Mouse (Mus musculus): ENCODE results near the gene Hcn1. TPM values are rescaled to one million over a fixed set of nuclear protein-coding genes. Genes with fewer than 3 reads are reported as not detected.

The Hcn1 gene
- polyA plus RNA-seq, 1 experiment from 2014 or later = 0.06 TPM

DNA sequence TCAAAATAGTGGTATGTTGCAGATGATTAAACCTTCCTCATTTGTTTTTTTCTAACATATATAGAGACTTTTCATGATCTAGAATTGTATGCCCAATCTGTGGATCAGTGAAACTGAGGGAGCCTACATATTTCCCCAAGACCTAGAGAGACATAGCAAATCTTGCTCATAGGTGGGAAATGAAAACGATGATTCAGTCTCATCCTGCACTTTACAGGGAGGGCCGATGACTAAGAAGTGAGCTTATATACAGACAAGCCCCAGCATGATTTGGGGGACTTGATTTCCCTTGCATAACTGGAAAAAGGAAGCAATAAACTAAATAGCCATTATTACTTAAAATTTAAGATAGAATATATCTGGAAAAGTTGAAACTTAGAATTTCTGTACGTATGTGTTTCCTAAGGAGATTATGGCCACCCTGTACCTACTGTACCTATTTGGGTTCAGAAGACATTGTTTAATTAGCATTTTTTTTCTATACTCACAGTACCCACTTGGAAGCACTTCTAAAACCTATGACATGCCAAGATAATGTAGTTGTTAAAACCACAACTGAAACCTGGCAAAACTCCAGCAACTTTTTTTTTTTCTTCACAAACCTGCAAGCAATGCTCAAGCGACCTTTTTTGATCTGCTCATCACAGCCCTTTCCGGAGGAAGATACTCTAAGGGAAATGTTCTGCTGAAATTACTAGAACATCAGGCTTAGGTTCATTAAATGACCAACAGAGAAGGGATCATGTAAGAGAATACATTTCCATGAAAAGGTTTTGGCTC, 3.0 kb downstream of the Hcn1 start:
- H3K27me3 ChIP-seq (ENCODE audit: insufficient read depth, low read length) = peaks cover 31% of the 10 kb centered on the region
- peaks cover 9% of the 10 kb centered on the region for H3K4me1 ChIP-seq (ENCODE audit: insufficient read depth, low read length)
- no peak overlapping the region for H3K27ac ChIP-seq (ENCODE audit: low read length)
- H3K9me3 ChIP-seq (ENCODE audit: low read length) = no peaks in the 10 kb centered on the region
- H3K4me3 ChIP-seq (ENCODE audit: low read length) = no peak overlapping the region
- H3K9ac ChIP-seq (replicated peaks; ENCODE audit: low read length) = no peak overlapping the region
- no peaks in the 10 kb centered on the region for H3K36me3 ChIP-seq (ENCODE audit: insufficient read depth, low read length)
- WGBS = 83% methylated on average over 5 of the region's 5 CpGs
- ATAC-seq (ENCODE audit: low FRiP score, low TSS enrichment) = no peak
- no peak overlapping the region for H3K4me2 ChIP-seq (replicated peaks; ENCODE audit: low read depth, low read length)

DNA sequence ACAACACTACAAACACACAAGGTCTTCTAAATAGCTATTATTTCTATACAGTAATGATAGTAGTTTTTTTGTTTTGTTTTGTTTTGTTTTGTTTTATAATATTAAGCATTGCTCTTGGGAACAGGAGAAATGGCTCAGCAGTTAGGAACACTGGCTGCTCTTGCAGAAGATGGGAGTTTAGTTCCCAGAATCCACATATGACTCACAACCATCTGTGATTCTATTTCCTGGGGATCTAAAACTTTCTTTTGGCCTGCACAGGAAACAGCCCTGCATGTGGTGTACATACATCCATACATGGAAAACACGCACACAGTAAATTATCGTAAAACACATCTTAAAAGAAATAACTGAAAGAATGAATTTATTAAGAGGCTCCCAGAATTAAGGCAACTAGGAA, 9.8 kb downstream of the Hcn1 start:
- WGBS = 91% methylated on average over 2 of the region's 2 CpGs
- no peaks in the 10 kb centered on the region for H3K36me3 ChIP-seq (ENCODE audit: insufficient read depth, low read length)
- no peak for ATAC-seq (ENCODE audit: low FRiP score, low TSS enrichment)

DNA sequence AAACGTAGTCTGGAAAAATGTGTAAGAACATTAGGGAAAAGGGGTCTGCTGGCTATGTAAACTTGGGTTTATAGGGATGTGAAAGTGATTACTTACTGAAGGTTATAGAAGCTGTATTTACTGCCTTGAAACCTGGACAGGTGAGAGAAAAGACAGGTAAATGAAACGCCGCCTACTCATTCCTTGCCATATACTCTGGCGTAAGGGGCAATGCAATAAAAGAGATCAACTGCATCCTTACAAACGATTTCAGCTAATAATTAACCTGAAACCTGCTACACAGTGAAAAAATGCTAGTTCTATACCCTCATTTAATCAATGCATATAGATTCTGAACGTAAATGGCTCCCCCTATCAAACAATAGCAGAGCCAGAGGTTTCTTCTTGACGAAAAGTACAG, 17.4 kb downstream of the Hcn1 start:
- no peak overlapping the region for H3K27ac ChIP-seq (ENCODE audit: low read length)
- no peaks in the 10 kb centered on the region for H3K27me3 ChIP-seq (ENCODE audit: insufficient read depth, low read length)
- WGBS = 67% methylated on average over 7 of the region's 7 CpGs
- H3K36me3 ChIP-seq (ENCODE audit: insufficient read depth, low read length) = no peaks in the 10 kb centered on the region
- no peaks in the 10 kb centered on the region for H3K4me1 ChIP-seq (ENCODE audit: insufficient read depth, low read length)
- H3K9me3 ChIP-seq (ENCODE audit: low read length) = no peaks in the 10 kb centered on the region
- H3K9ac ChIP-seq (replicated peaks; ENCODE audit: low read length) = no peak overlapping the region
- no peak overlapping the region for H3K4me3 ChIP-seq (ENCODE audit: low read length)
- no peak for ATAC-seq (ENCODE audit: low FRiP score, low TSS enrichment)
- H3K4me2 ChIP-seq (replicated peaks; ENCODE audit: low read depth, low read length) = no peak overlapping the region

More for the DNA sequence above, 9.8 kb downstream of the Hcn1 start:
- no peak overlapping the region for H3K4me3 ChIP-seq (ENCODE audit: low read length)
- H3K27me3 ChIP-seq (ENCODE audit: insufficient read depth, low read length) = no peaks in the 10 kb centered on the region
- H3K27ac ChIP-seq (ENCODE audit: low read length) = no peak overlapping the region
- H3K9me3 ChIP-seq (ENCODE audit: low read length) = no peaks in the 10 kb centered on the region
- no peak overlapping the region for H3K4me2 ChIP-seq (replicated peaks; ENCODE audit: low read depth, low read length)
- H3K9ac ChIP-seq (replicated peaks; ENCODE audit: low read length) = no peak overlapping the region
- H3K4me1 ChIP-seq (ENCODE audit: insufficient read depth, low read length) = no peaks in the 10 kb centered on the region

DNA sequence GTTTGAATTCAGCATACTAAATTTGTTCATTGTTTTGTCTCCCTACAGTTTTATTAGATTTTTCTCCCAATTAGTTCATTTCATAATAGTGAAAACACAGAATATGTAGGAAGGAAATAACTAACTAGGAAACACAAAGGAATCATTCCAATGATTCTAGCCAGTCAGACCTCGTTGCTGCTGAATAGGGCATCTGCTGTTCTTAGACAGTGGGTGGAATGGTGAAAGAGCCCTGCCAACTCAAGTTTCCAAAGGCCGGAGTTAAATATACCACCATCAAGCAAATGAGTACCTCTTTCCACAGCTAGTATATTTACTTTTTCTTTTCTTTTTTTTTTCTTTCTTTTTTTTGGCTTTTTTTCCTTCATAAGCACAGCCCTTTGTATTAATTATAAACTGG, 55.4 kb downstream of the Hcn1 start:
- Histone ChIP-seq H3K4me1 (ENCODE audit: insufficient read depth, low read length) (no peaks in the 10 kb centered on the region), H3K9me3 (ENCODE audit: low read length) (no peaks in the 10 kb centered on the region), H3K27me3 (ENCODE audit: insufficient read depth, low read length) (no peaks in the 10 kb centered on the region), H3K36me3 (ENCODE audit: insufficient read depth, low read length) (no peaks in the 10 kb centered on the region), H3K9ac (replicated peaks; ENCODE audit: low read length) (no peak overlapping the region), H3K4me2 (replicated peaks; ENCODE audit: low read depth, low read length) (no peak overlapping the region), H3K4me3 (ENCODE audit: low read length) (no peak overlapping the region), H3K27ac (ENCODE audit: low read length) (no peak overlapping the region)
- WGBS = 67% methylated on average over 2 of the region's 2 CpGs
- ATAC-seq (ENCODE audit: low FRiP score, low TSS enrichment) = no peak

DNA sequence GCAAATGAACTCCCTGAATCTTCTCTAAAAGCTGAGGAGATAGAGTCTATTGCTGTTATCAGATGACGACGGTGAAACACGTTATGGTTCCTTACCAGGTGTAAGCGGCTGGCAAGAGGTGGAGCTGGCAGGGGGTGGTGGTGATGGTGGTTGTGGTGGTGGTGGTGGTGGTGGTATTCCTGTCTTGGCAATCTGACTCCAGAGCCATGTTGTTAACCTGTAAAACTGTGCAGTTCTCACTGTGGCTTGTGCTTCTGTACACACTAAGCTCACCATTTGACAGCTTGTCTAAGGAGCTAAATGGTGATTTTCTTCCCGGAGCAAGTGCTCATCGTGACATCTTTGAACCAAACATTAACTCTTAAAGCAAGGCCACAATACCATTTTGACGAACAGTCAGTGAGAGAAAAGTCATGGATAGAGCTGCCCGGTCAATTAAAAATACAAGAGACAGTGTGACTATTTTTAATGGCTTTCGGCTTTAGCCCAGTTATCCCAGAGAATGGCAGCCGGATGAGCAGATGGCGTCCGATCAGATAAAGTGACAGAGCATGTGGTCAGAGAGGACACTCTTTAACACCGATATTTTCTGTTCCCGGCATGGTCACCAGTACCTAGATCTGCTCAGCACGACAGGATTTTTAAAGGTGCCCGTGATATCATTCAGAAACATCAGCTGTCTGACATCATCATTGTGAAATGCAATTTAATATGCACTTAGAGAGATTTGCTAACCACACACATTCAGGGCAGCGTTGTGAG, 56.5 kb downstream of the Hcn1 start:
- H3K27ac ChIP-seq (ENCODE audit: low read length) = no peak overlapping the region
- H3K9ac ChIP-seq (replicated peaks; ENCODE audit: low read length) = no peak overlapping the region
- H3K27me3 ChIP-seq (ENCODE audit: insufficient read depth, low read length) = no peaks in the 10 kb centered on the region
- no peaks in the 10 kb centered on the region for H3K4me1 ChIP-seq (ENCODE audit: insufficient read depth, low read length)
- H3K9me3 ChIP-seq (ENCODE audit: low read length) = no peaks in the 10 kb centered on the region
- no peaks in the 10 kb centered on the region for H3K36me3 ChIP-seq (ENCODE audit: insufficient read depth, low read length)
- no peak overlapping the region for H3K4me2 ChIP-seq (replicated peaks; ENCODE audit: low read depth, low read length)
- H3K4me3 ChIP-seq (ENCODE audit: low read length) = no peak overlapping the region
- WGBS = 86% methylated on average over 17 of the region's 17 CpGs
- no peak for ATAC-seq (ENCODE audit: low FRiP score, low TSS enrichment)

DNA sequence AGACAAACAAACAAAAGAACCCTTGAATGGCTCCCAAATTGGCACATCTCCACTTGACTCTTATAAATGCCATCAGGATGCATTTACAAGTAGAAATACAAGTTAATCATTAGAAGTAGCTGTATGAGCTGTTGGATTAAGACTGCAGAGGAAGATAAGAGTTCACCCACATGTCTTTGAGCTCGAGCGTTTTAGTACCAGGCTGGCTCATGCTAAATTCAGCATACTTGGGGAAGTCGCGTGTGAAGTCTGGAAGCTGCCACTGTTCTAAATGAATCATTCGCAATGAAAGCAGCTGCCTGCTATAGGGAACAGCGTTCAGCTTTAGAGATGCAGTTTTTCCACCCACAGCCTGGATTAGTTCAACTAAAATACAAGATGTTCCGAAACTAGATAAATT, 57.4 kb downstream of the Hcn1 start:
- no peak overlapping the region for H3K4me3 ChIP-seq (ENCODE audit: low read length)
- no peaks in the 10 kb centered on the region for H3K36me3 ChIP-seq (ENCODE audit: insufficient read depth, low read length)
- H3K4me1 ChIP-seq (ENCODE audit: insufficient read depth, low read length) = no peaks in the 10 kb centered on the region
- WGBS = 64% methylated on average over 7 of the region's 7 CpGs
- no peaks in the 10 kb centered on the region for H3K9me3 ChIP-seq (ENCODE audit: low read length)
- H3K9ac ChIP-seq (replicated peaks; ENCODE audit: low read length) = no peak overlapping the region
- H3K27me3 ChIP-seq (ENCODE audit: insufficient read depth, low read length) = no peaks in the 10 kb centered on the region
- H3K4me2 ChIP-seq (replicated peaks; ENCODE audit: low read depth, low read length) = no peak overlapping the region
- H3K27ac ChIP-seq (ENCODE audit: low read length) = no peak overlapping the region
- ATAC-seq (ENCODE audit: low FRiP score, low TSS enrichment) = no peak

DNA sequence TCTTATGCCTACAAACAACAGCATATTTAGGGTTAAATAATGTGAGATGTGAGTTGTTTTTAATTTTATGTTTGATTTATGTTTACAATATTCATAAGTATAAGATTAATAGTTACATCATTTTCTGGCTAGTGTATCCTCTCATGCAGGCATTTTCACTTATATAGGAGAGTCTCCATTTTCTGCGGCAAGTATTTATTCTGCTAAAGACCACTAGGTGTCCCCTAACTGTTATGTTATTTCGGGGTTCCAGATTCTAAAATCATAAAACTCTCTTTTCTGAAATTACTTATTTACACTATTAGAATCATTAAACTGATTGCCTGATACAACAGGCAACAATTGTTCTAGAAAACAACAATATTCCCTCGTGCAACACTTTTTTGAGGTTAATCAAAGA, 60.5 kb downstream of the Hcn1 start:
- Histone ChIP-seq H3K4me1 (ENCODE audit: insufficient read depth, low read length) (no peaks in the 10 kb centered on the region), H3K4me2 (replicated peaks; ENCODE audit: low read depth, low read length) (no peak overlapping the region), H3K9me3 (ENCODE audit: low read length) (no peaks in the 10 kb centered on the region), H3K9ac (replicated peaks; ENCODE audit: low read length) (no peak overlapping the region), H3K36me3 (ENCODE audit: insufficient read depth, low read length) (no peaks in the 10 kb centered on the region), H3K27me3 (ENCODE audit: insufficient read depth, low read length) (no peaks in the 10 kb centered on the region), H3K27ac (ENCODE audit: low read length) (no peak overlapping the region), H3K4me3 (ENCODE audit: low read length) (no peak overlapping the region)
- ATAC-seq (ENCODE audit: low FRiP score, low TSS enrichment) = no peak
- WGBS = 67% methylated on average over 3 of the region's 3 CpGs

DNA sequence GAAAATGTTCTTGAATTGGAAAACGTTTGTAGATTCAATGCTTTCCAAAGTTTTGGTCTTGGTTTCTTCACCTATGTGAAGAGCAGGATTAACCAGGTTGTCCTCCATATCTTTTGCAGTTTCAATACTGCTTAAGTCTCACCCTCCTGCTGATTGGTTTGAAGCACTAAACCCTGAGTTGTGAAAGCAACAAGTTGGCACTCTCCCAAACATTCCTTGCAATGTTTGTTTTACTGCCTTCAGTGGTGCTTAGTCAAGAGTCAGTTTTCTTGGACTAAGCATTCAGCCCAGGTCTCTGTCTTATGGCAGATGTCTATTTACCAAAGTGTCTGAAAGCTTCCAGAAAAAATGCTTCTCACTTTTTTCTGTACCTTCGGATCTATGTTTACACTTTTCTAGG, 67.2 kb downstream of the Hcn1 start:
- no peaks in the 10 kb centered on the region for H3K4me1 ChIP-seq (ENCODE audit: insufficient read depth, low read length)
- H3K9me3 ChIP-seq (ENCODE audit: low read length) = no peaks in the 10 kb centered on the region
- ATAC-seq (ENCODE audit: low FRiP score, low TSS enrichment) = peak; percentile 35; the same call in 1 of the 2 replicates
- H3K4me2 ChIP-seq (replicated peaks; ENCODE audit: low read depth, low read length) = no peak overlapping the region
- 56% methylated on average over 2 of the region's 2 CpGs for WGBS
- no peaks in the 10 kb centered on the region for H3K27me3 ChIP-seq (ENCODE audit: insufficient read depth, low read length)
- no peaks in the 10 kb centered on the region for H3K36me3 ChIP-seq (ENCODE audit: insufficient read depth, low read length)
- H3K4me3 ChIP-seq (ENCODE audit: low read length) = no peak overlapping the region
- no peak overlapping the region for H3K9ac ChIP-seq (replicated peaks; ENCODE audit: low read length)
- no peak overlapping the region for H3K27ac ChIP-seq (ENCODE audit: low read length)

DNA sequence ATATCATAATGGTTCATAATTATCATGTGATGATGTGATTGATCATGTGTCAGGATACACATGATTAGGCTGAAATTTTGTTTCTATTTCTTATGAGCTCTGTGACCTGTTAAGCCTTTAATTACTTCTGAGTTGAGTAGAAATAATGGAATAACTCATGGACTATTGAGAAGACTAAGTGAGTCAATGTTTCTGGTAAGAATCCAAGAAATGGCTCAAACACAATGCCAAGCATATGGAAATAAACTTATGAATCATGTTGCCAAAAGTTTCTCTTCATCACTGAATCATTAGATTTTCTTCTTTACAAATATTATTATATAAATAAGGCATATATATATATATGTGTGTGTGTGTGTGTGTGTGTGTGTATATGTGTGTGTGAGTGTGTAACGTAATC, 69.7 kb downstream of the Hcn1 start:
- H3K27me3 ChIP-seq (ENCODE audit: insufficient read depth, low read length) = no peaks in the 10 kb centered on the region
- H3K4me2 ChIP-seq (replicated peaks; ENCODE audit: low read depth, low read length) = no peak overlapping the region
- WGBS = 97% methylated on average over 1 of the region's 1 CpGs
- no peaks in the 10 kb centered on the region for H3K36me3 ChIP-seq (ENCODE audit: insufficient read depth, low read length)
- H3K4me3 ChIP-seq (ENCODE audit: low read length) = no peak overlapping the region
- no peaks in the 10 kb centered on the region for H3K4me1 ChIP-seq (ENCODE audit: insufficient read depth, low read length)
- no peak overlapping the region for H3K27ac ChIP-seq (ENCODE audit: low read length)
- ATAC-seq (ENCODE audit: low FRiP score, low TSS enrichment) = no peak
- no peaks in the 10 kb centered on the region for H3K9me3 ChIP-seq (ENCODE audit: low read length)
- no peak overlapping the region for H3K9ac ChIP-seq (replicated peaks; ENCODE audit: low read length)

DNA sequence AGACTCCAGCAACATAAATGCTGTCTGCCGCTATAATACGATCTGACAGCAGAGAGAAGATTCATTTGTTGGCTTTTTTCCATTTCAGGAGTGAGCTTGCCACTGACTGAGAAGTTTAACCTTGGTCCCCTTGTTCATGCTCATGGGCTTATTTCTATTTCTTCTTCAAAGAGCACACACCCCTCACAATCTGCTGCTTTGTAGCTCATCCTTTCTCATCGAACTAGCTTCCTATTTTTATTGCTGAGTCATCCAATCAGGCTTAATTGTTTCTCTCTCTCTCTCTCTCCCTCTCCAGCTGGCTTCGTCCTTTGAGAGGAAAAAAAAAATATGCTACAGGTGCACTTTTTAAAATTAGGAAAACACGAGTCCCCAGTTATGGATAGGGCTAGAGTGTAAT, 74.3 kb downstream of the Hcn1 start:
- ATAC-seq (ENCODE audit: low FRiP score, low TSS enrichment) = no peak
- H3K36me3 ChIP-seq (ENCODE audit: insufficient read depth, low read length) = no peaks in the 10 kb centered on the region
- no peak overlapping the region for H3K4me2 ChIP-seq (replicated peaks; ENCODE audit: low read depth, low read length)
- H3K9me3 ChIP-seq (ENCODE audit: low read length) = no peaks in the 10 kb centered on the region; the same call in 1 of the 2 replicates
- no peaks in the 10 kb centered on the region for H3K27me3 ChIP-seq (ENCODE audit: insufficient read depth, low read length)
- no peak overlapping the region for H3K4me3 ChIP-seq (ENCODE audit: low read length)
- WGBS = 74% methylated on average over 5 of the region's 5 CpGs
- no peaks in the 10 kb centered on the region for H3K4me1 ChIP-seq (ENCODE audit: insufficient read depth, low read length)
- H3K9ac ChIP-seq (replicated peaks; ENCODE audit: low read length) = no peak overlapping the region
- no peak overlapping the region for H3K27ac ChIP-seq (ENCODE audit: low read length)
